Mouse (Mus musculus): ENCODE measurements around the gene Trappc11. TPM values are rescaled to one million over a fixed set of nuclear protein-coding genes. Genes with fewer than 3 reads are reported as not detected.
"Not testable (repeated sequence)": the region's sequence is repeated elsewhere in the genome, so short reads cannot be mapped to it uniquely, and the experiment has no call there.

Trappc11 gene
- polyA plus RNA-seq, 1 experiment from 2014 or later = 46.0 TPM

DNA sequence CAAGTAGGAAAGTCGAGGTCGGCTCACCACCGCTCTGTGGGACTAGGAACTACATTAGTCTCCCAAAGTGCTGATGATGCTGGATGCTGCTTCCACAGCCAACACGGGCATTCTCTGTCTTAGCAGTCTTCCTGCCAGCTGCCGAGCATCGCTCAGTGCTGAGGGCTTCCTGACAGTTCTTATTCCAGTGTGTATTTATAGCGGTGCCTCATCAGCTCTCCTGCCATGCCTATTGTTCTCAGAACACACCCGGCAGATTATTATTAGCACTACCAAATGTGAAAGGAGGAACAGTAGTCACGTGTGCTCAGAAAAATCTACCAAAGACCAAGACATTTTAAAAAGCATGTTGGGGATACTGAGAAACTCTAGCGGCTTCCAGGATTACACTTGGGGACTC, 71.6 kb downstream of the Trappc11 start:
- Histone ChIP-seq H3K4me2 (no peak overlapping the region), H3K27me3 (no peaks in the 10 kb centered on the region), H3K27ac (no peak overlapping the region), H3K36me3 (replicated peaks) (no peaks in the 10 kb centered on the region), H3K9me3 (peaks cover 6% of the 10 kb centered on the region; the same call in 1 of the 2 replicates), H3K4me1 (no peaks in the 10 kb centered on the region), H3K4me3 (replicated peaks) (no peak overlapping the region), H3K9ac (no peak overlapping the region)
- WGBS = 87% methylated on average over 10 of the region's 10 CpGs
- ATAC-seq (ENCODE audit: low FRiP score) = no peak

DNA sequence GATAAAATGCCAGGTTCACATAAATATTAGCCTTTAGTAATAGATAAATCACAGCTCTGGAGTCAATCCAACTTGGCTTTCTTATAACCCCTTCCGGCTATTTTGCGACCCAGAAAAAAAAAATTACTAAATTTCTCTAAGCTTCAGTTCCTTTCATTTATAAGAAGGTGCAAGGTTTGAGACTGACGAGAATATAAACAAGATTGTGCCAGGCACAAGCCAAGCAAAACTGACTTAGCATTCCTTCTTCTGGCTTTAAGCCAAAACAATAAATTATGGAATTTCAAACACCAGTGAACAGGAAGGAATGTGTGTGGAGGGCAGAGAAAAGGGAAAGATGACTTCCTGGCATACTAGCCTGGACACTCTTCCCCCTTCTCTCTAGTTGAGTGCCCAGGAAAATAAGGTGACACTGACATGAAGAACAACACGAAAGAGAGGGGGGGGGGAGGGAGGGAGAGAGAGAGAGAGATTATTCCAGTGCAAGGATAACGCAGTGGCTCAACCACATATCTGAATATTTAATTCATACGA, 74.0 kb downstream of the Trappc11 start:
- Histone ChIP-seq H3K36me3 (replicated peaks) (no peaks in the 10 kb centered on the region), H3K4me1 (no peaks in the 10 kb centered on the region), H3K4me3 (replicated peaks) (no peak overlapping the region), H3K9me3 (peaks cover 6% of the 10 kb centered on the region; the same call in 1 of the 2 replicates), H3K27ac (no peak overlapping the region), H3K4me2 (no peak overlapping the region), H3K27me3 (no peaks in the 10 kb centered on the region), H3K9ac (no peak overlapping the region)
- ATAC-seq (ENCODE audit: low FRiP score) = no peak
- 95% methylated on average over 6 of the region's 6 CpGs for WGBS

DNA sequence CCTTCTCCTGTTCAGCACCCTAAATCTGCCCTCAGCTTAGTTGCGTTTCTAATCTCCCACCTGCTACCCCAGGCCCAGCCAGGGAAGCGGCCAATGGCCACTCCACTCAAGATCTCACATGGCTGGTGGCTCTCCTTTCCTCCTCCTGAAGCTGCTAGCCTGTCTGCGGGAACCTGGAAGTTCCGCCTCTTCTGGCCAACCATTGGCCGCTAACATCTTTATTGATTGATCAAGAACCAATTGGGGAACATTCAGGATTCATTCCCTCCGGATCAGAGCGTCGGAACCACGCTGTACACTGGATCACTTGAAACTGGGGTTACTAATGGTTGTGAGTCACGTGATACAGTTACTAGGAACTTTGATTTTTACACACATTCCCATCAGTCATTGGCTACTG, 74.7 kb downstream of the Trappc11 start:
- Histone ChIP-seq H3K4me2 (no peak overlapping the region), H3K9me3 (peaks cover 6% of the 10 kb centered on the region; the same call in 1 of the 2 replicates), H3K27ac (no peak overlapping the region), H3K9ac (no peak overlapping the region), H3K4me1 (no peaks in the 10 kb centered on the region), H3K36me3 (replicated peaks) (no peaks in the 10 kb centered on the region), H3K27me3 (no peaks in the 10 kb centered on the region), H3K4me3 (replicated peaks) (no peak overlapping the region)
- WGBS = 94% methylated on average over 10 of the region's 10 CpGs
- ATAC-seq (ENCODE audit: low FRiP score) = no peak

DNA sequence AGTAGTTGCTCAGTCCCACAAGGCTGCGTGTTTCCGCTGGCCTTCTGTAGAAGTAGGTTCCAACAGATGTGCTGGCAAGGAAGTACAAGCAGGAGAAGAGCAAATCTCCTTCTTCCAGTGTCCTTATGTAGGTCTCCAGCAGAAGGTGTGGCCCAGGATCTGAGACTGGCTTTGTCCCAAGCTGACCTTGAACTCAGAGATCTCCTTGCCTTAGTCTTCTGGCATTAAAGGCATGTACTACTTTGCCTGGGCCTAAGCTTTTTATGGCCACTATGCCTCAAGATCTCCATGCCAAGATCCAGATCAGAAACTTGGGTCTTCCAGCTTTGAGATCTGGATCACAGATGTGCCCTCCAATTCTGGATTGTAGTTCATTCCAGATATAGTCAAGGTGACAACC, 84.1 kb downstream of the Trappc11 start:
- H3K9me3 ChIP-seq; H3K4me2 ChIP-seq; H3K4me1 ChIP-seq; H3K27me3 ChIP-seq; H3K36me3 ChIP-seq (replicated peaks); H3K4me3 ChIP-seq (replicated peaks); ATAC-seq (ENCODE audit: low FRiP score); H3K9ac ChIP-seq; H3K27ac ChIP-seq: not testable (repeated sequence)
- WGBS = 94% methylated on average over 2 of the region's 2 CpGs

DNA sequence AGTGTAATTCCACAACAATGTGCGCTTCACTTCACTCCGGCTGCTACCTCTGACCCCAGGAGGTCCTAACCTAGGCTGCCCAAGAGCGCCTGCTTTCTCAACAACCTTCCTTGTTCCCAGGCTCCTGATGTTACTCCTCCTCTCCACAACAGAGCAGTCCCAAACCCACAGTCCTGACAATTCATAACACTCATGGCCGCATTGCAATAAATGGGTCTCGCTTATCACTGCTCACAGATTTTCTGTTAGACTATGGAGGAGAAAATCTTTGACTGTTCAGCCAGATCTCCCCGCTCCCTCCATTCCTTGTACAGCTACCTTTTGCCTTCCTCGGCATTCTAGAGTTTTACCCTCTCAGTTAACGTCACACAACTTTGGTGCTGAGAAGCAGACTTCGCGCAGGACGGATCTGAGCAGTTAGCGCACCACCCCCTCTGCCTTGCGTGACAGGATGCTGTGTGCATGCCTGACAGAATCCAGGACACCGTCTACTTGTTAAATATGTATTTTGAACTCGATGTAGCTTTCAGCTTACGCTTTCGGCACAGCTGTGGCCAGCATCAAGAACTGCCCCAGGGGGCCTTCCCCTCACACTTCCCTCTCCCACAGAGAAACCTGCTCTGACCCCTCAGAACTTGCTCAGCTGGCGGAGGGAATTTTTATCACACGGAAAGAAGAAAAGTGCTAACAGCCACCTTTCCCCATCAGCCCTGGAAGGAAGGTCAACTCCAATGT, 86.8 kb downstream of the Trappc11 start, which contains the start of gene Stox2:
Stox2 (minus strand) TSS at position 51 of the 735 bp plus-strand sequence.
- Histone ChIP-seq H3K27ac (no peak within 1 kb of the TSS), H3K4me2 (no peak within 1 kb of the TSS), H3K4me3 (replicated peaks) (no peak within 1 kb of the TSS), H3K27me3 (no peaks in the 10 kb centered on the region), H3K36me3 (replicated peaks) (no peaks in the 10 kb centered on the region), H3K9me3 (no peaks in the 10 kb centered on the region), H3K9ac (no peak within 1 kb of the TSS), H3K4me1 (no peaks in the 10 kb centered on the region)
- ATAC-seq (ENCODE audit: low FRiP score) = no peak
- WGBS = 88% methylated on average over 19 of the region's 19 CpGs

Other genes starting within 250 kb of the Trappc11 start
- gene Stox2, start 87.1 kb downstream of the Trappc11 start, polyA plus RNA-seq (2016; fragmentation: Nextera tagmentation; extraction: Ambion mirVana) = 49.4 and 50.5 TPM in 2 replicates
- gene Rwdd4a, start 194 bp upstream of the Trappc11 start, polyA plus RNA-seq (2016; fragmentation: Nextera tagmentation; extraction: Ambion mirVana) = 44.8 and 47.9 TPM in 2 replicates
- 12.1 and 13.7 TPM in 2 replicates for gene Ing2, start 142.1 kb upstream of the Trappc11 start, polyA plus RNA-seq (2016; fragmentation: Nextera tagmentation; extraction: Ambion mirVana)
- gene Cdkn2aip, start 180.5 kb upstream of the Trappc11 start, polyA plus RNA-seq (2016; fragmentation: Nextera tagmentation; extraction: Ambion mirVana) = 41.3 and 52.8 TPM in 2 replicates

Measured in forebrain, embryonic 12.5 days (tissue).